Comparison of ENCODE assay signal across 9 mouse cellular contexts in the genomic region with DNA sequence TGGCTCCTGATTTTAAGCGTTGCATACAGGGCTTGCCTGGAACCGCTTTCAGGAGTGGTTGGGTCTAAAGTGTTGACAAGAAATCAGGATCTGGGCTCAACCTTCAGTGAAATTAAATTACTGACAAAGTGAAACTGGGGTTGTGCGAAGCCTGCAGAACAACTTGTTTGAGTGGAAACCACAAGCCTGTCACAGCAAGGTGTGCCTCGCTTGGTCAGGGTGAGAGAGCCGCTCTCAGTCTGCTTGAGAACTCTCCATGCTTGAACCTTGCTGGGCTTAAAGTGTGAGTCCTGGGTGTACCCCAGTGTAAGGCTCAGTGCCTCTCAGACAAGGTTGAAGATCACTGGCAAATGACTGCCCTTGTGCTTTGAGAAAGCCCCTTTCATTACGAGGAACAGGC.
DNase-seq lines count a peak whose midpoint lies in the region; ATAC-seq and TF ChIP-seq lines count a peak whose summit lies in the region.
"Had no signal": no experiment of that assay in that cellular context is flagged by ENCODE, and none has a peak within 500 bp of the region (broad histone marks: within the 10 kb centered on the region; RNA-seq: fewer than 3 reads in every experiment).

No protein-coding gene starts in this region.

- peak overlapping the region; percentile 65 for H3K4me3 ChIP-seq in layer of hippocampus, adult 2 months
- peak overlapping the region; percentile 6; the same call in 1 of the 2 replicates for H3K4me3 ChIP-seq in liver, embryonic 12.5 days
- H3K4me3 ChIP-seq in midbrain, embryonic 13.5 days (replicated peaks), result no peak overlapping the region

- H3K27ac ChIP-seq in layer of hippocampus, adult 2 months, result peak overlapping the region; percentile 91
- no peak overlapping the region for H3K27ac ChIP-seq in liver, embryonic 12.5 days
- no peak overlapping the region for H3K27ac ChIP-seq in midbrain, embryonic 13.5 days

- TF ChIP-seq CTCF in layer of hippocampus, adult 2 months (conservative IDR thresholded peaks at IDR 0.05), result no peak

- peaks cover 24% of the 10 kb centered on the region for H3K4me1 ChIP-seq in liver, embryonic 12.5 days
- no peaks in the 10 kb centered on the region for H3K4me1 ChIP-seq in midbrain, embryonic 13.5 days (replicated peaks)

- peak; percentile 65 for ATAC-seq in common myeloid progenitor, adult 5-6 weeks (replicated peaks; ENCODE audit: low read depth, poor library complexity, severe bottlenecking)
- ATAC-seq in liver, embryonic 12.5 days, result no peak
- no peak for ATAC-seq in midbrain, embryonic 13.5 days

- H3K9ac ChIP-seq in liver, embryonic 12.5 days, result no peak overlapping the region
- H3K9ac ChIP-seq in midbrain, embryonic 13.5 days (replicated peaks), result no peak overlapping the region

- WGBS in liver, embryonic 12.5 days (ENCODE audit: insufficient replicate concordance), result 63% methylated on average over 6 of the region's 6 CpGs
- WGBS in midbrain, embryonic 13.5 days, result 89% methylated on average over 6 of the region's 6 CpGs

- DNase-seq in layer of hippocampus, adult 2 months (ENCODE audit: low spot score in 2 of 2), result no peak
- no peak for DNase-seq in layer of hippocampus, adult 9-11 months
- peak; percentile 3 for DNase-seq in naive thymus-derived CD4-positive, alpha-beta T cell, adult 2 months (ENCODE audit: low read depth)
- DNase-seq in urinary bladder, postnatal 10 days (ENCODE audit: low spot score), result no peak
- DNase-seq in c-Kit-positive CD71-positive TER-119-positive erythroid progenitor cells, embryonic 14.5 days (ENCODE audit: low spot score), result no peak
- DNase-seq: cerebellum, adult 9-11 months had no signal

- H3K27me3 ChIP-seq in liver, embryonic 12.5 days (replicated peaks), result no peaks in the 10 kb centered on the region
- H3K27me3 ChIP-seq in midbrain, embryonic 13.5 days, result no peaks in the 10 kb centered on the region

- H3K9me3 ChIP-seq in liver, embryonic 12.5 days (replicated peaks), result no peaks in the 10 kb centered on the region
- no peaks in the 10 kb centered on the region for H3K9me3 ChIP-seq in midbrain, embryonic 13.5 days

- H3K4me2 ChIP-seq in liver, embryonic 12.5 days, result peak overlapping the region; percentile 35
- no peak overlapping the region for H3K4me2 ChIP-seq in midbrain, embryonic 13.5 days (replicated peaks)

- H3K36me3 ChIP-seq in liver, embryonic 12.5 days, result no peaks in the 10 kb centered on the region
- H3K36me3 ChIP-seq in midbrain, embryonic 13.5 days, result no peaks in the 10 kb centered on the region
